Mouse (Mus musculus) neural tube, embryonic 14.5 days (tissue): ENCODE data around the gene Hspb9. TPM values are rescaled to one million over a fixed set of nuclear protein-coding genes. Genes with fewer than 3 reads are reported as not detected.

Experiments used
- ATAC-seq: fragments of 200-750 bp; cut with Nextera tagmentation; 2 replicates; pipeline ENCODE4 v1.8.0; 2017; ENCODE audit warnings: low read depth, mild to moderate bottlenecking, moderate TSS enrichment, moderate library complexity
- H3K27ac ChIP-seq: fragments of 300-500 bp; sonication (generic); 2 replicates; pipeline ENCODE4 v1.5.1; 2014; ENCODE audit warnings: low read depth, mild to moderate bottlenecking, control low read depth, low read length, moderate library complexity, mixed read lengths
- H3K27me3 ChIP-seq: fragments of 300-500 bp; sonication (generic); 2 replicates; pipeline ENCODE4 v1.6.1; 2014; ENCODE audit warnings: low read length; ENCODE audit not compliant: control insufficient read depth, insufficient read depth
- H3K36me3 ChIP-seq: fragments of 300-500 bp; sonication (generic); 2 replicates; pipeline ENCODE4 v1.6.1; 2014; ENCODE audit warnings: low read length, mixed read lengths; ENCODE audit not compliant: control insufficient read depth, insufficient read depth
- H3K4me1 ChIP-seq: fragments of 300-500 bp; sonication (generic); 2 replicates; pipeline ENCODE4 v1.6.1; 2014; ENCODE audit warnings: low read length; ENCODE audit not compliant: control insufficient read depth, insufficient read depth
- H3K4me2 ChIP-seq: fragments of 300-500 bp; sonication (generic); 2 replicates; pipeline ENCODE4 v1.6.1; 2014; ENCODE audit warnings: mild to moderate bottlenecking, low read depth, low read length, control low read depth
- H3K4me3 ChIP-seq: fragments of 300-500 bp; sonication (generic); 2 replicates; pipeline ENCODE4 v1.5.1; 2014; ENCODE audit warnings: low read depth, low read length, control low read depth, mixed read lengths
- H3K9ac ChIP-seq: fragments of 300-500 bp; sonication (generic); replicated peaks from 2 replicates; pipeline ENCODE4 v1.6.1; 2014; ENCODE audit warnings: low read depth, mild to moderate bottlenecking, control low read depth, low read length, mixed read lengths
- H3K9me3 ChIP-seq: fragments of 300-500 bp; sonication (generic); 2 replicates; pipeline ENCODE4 v1.6.1; 2016; ENCODE audit warnings: low read length; ENCODE audit not compliant: control insufficient read depth
- WGBS: fragments of 180-500 bp; shearing (Covaris S2); extraction: QIAGEN DNeasy Blood & Tissue Kit; methylation state at CpG from one replicate; pipeline ENCODE4 v1.1.7; 2014; 5-methylcytosine and 5-hydroxymethylcytosine counted together
- polyA plus RNA-seq: library from polyadenylated mRNA; unstranded; fragments of >200 nt; fragmentation: Nextera tagmentation; extraction: Ambion mirVana; gene quantifications from 2 replicates; pipeline ENCODE4 v1.2.1, GENCODE M21; 2014

The Hspb9 gene
- polyA plus RNA-seq, 1 experiment from 2014 or later = not detected

DNA sequence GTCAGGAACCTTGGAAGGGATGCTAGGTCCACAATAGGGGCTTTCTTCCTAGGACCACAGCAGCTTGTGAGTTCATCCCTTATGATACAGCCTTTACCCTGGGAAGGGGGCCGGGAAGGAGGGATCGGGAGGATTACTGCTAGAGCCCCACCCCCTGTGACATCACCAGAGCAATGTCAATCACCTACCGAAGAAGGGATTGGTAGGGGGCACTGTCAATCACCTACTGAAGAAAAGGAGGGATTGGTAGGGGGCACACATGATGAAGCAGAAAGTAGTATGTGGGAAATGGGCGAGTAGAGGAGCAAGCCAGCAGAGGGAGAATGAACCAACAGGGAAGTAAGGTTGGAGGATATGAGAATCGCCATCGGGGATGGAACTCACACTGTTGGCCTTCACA is 42.8 kb downstream of the Hspb9 start:
- Histone ChIP-seq H3K4me3 (no peak overlapping the region), H3K27me3 (peaks cover 8% of the 10 kb centered on the region; the same call in 1 of the 2 replicates), H3K4me1 (no peaks in the 10 kb centered on the region), H3K4me2 (no peak overlapping the region), H3K9me3 (no peaks in the 10 kb centered on the region), H3K27ac (no peak overlapping the region), H3K36me3 (no peaks in the 10 kb centered on the region), H3K9ac (no peak overlapping the region)
- no peak for ATAC-seq
- WGBS = 78% methylated on average over 6 of the region's 6 CpGs

- Histone ChIP-seq H3K4me3 (no peak overlapping the region), H3K36me3 (no peaks in the 10 kb centered on the region), H3K9me3 (no peaks in the 10 kb centered on the region), H3K4me2 (no peak overlapping the region), H3K27ac (no peak overlapping the region), H3K4me1 (no peaks in the 10 kb centered on the region), H3K27me3 (peaks cover 8% of the 10 kb centered on the region; the same call in 1 of the 2 replicates), H3K9ac (no peak overlapping the region)
- 89% methylated on average over 12 of the region's 12 CpGs for WGBS
- no peak for ATAC-seq
These were observed 43.9 kb downstream of the Hspb9 start for GRCm38 (mm10) chr11:100757566-100757965.

DNA sequence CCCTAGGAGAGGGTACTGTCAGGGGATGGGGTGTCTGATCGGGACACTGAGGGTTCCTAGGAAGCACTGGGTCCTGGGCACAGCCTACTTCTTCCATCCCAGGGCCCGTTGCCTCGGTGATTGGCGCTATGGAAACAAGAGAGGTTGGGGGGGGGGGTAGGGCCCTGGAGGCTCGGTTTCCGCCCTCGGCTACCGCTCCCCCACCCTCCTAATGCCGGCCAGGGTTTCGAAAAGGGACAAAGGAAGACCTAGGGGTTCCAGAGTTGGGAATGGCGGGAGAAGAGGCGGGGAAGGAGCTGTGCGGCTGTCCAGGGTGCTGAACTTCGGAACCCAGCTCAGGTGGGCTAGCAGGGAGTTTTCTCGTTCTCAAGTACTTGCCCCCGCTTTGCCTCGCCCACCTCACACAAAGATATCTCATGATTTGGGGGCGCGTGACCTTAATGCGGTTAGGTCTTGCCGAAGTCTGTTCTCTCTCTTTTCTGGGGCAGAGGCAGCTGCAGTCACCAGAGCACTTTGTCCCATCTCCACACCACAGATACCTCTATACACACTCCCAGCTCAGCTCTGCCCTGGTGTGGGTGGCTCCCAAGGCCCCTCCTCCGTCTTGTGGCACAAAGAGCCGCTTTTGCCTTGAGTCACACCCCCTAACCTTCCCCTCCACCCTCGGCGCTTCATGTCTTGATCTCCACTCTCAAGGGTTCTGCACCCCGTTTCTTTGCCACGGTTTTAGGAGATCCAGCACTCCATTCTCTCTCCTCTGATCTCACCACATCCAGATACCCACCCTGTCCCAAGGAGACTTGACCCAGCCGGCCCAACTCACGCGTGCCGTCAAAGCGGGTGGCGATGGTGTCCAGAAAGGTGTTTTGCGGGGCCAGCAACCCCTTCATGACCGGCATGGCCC is 45.3 kb downstream of the Hspb9 start:
- H3K27me3 ChIP-seq = peaks cover 8% of the 10 kb centered on the region; the same call in 1 of the 2 replicates
- H3K4me1 ChIP-seq = no peaks in the 10 kb centered on the region
- peak overlapping the region; percentile 62 for H3K4me2 ChIP-seq
- whole genome bisulfite sequencing = 1% methylated on average over 35 of the region's 35 CpGs
- H3K36me3 ChIP-seq = no peaks in the 10 kb centered on the region
- peak overlapping the region; percentile 58 for H3K9ac ChIP-seq
- peak; percentile 50 for ATAC-seq
- no peaks in the 10 kb centered on the region for H3K9me3 ChIP-seq
- peak overlapping the region; percentile 56 for H3K4me3 ChIP-seq
- 0 out of 2 replicates have a peak overlapping the region, but pooled peaks have one; percentile 28 for H3K27ac ChIP-seq

DNA sequence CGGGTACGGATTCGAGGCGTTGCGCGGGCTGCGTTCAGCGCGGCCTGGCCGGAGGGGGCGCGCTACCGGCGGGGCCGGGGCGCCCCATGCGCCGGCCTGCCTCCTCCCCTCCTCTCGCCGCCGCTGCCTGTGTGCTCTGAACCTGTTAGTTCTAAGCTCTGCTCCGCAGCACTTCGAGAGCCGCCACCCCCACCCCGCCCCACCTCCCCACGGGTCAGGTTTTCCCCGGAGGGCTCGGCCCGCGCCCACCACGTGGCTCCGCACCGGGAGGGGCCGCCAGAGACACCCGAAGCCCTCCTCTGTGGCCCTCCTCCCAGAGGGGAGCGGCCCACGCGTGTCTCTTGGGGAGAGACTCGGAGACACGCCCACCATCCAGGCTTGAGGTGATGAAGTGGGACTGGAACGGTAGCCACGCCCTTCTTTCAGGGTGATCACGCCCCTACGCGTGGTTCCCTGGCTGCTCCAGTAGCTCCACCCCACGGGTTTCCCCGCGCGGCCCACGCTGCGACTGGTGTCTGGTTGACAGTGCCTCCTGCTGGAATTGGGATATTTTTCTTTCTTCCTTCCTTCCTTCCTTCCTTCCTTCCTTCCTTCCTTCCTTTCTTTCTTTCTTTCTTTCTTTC is 46.1 kb downstream of the Hspb9 start, which contains the start of gene Kcnh4:
Gene Kcnh4 (minus strand): TSS at position 332 of the 623 bp plus-strand sequence.
- peak; percentile 54 for ATAC-seq

DNA sequence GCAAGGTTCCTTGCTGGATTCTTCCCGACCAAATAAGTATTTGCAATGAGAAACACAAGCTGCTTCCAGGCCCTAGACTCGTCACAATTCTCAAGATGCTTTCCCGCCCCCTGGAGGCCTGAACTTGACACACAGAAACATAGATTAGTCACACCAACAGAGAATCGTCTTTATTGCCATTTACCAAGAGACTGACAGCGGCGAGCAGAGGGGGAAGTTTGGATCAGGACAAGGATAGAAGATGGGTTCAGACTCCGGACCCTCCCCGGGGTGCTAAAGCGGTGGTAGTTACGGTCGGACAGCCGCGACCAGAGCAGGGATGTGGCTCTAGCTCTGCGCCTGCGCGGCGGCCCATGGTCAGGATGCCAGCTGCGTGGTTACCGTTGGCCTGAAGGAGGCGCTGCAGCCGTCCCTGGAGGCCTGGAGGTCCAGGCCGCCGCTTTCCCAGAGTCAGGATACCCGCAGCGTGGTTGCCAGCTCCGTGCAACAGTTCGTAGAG is 47.9 kb downstream of the Hspb9 start:
- H3K4me3 ChIP-seq = peak overlapping the region; percentile 37
- H3K9me3 ChIP-seq = no peaks in the 10 kb centered on the region
- peak overlapping the region; percentile 52 for H3K9ac ChIP-seq
- peak overlapping the region; percentile 54 for H3K4me2 ChIP-seq
- H3K36me3 ChIP-seq = no peaks in the 10 kb centered on the region
- peaks cover 8% of the 10 kb centered on the region; the same call in 1 of the 2 replicates for H3K27me3 ChIP-seq
- peak; percentile 68; the same call in 1 of the 2 replicates for ATAC-seq
- H3K27ac ChIP-seq = peak overlapping the region; percentile 44
- under 1% methylated on average over 26 of the region's 27 CpGs for WGBS
- no peaks in the 10 kb centered on the region for H3K4me1 ChIP-seq

More for the DNA sequence above, 46.1 kb downstream of the Hspb9 start, which contains the start of gene Kcnh4:
- Histone ChIP-seq H3K9me3 (no peaks in the 10 kb centered on the region), H3K4me1 (no peaks in the 10 kb centered on the region), H3K4me2 (peak within 1 kb of the TSS; percentile 62), H3K27ac (0 out of 2 replicates have a peak within 1 kb of the TSS, but pooled peaks have one; percentile 28), H3K4me3 (peak within 1 kb of the TSS; percentile 56), H3K27me3 (peaks cover 8% of the 10 kb centered on the region; the same call in 1 of the 2 replicates), H3K9ac (peak within 1 kb of the TSS; percentile 58), H3K36me3 (no peaks in the 10 kb centered on the region)
- WGBS = 1% methylated on average over 48 of the region's 51 CpGs

GRCm38 (mm10) chr11:100762831-100763230 is 49.2 kb downstream of the Hspb9 start, which contains the start of gene Hcrt:
Gene Hcrt, minus strand, starts transcription at chr11:100762931.
- no peak for ATAC-seq
- Histone ChIP-seq H3K27me3 (peaks cover 8% of the 10 kb centered on the region; the same call in 1 of the 2 replicates), H3K4me2 (peak within 1 kb of the TSS; percentile 54), H3K9ac (peak within 1 kb of the TSS; percentile 52), H3K9me3 (no peaks in the 10 kb centered on the region), H3K4me1 (no peaks in the 10 kb centered on the region), H3K36me3 (no peaks in the 10 kb centered on the region), H3K27ac (no peak within 1 kb of the TSS), H3K4me3 (peak within 1 kb of the TSS; percentile 37)
- WGBS = 91% methylated on average over 7 of the region's 7 CpGs

Other genes with a start within 250 kb of the Hspb9 start
- 15.7 and 16.1 TPM in 2 replicates for gene Klhl11, start 241.1 kb upstream of the Hspb9 start, polyA plus RNA-seq
- 191 and 250 TPM in 2 replicates for gene Acly, start 185.8 kb upstream of the Hspb9 start, polyA plus RNA-seq
- 1.7 and 2.2 TPM in 2 replicates for gene Ttc25, start 168.2 kb upstream of the Hspb9 start, polyA plus RNA-seq
- gene Cnp, start 138.9 kb upstream of the Hspb9 start, polyA plus RNA-seq = 41.1 and 49.3 TPM in 2 replicates
- 108 and 110 TPM in 2 replicates for gene Nkiras2, start 94.6 kb upstream of the Hspb9 start, polyA plus RNA-seq
- 109 and 112 TPM in 2 replicates for gene Dnajc7, start 93.7 kb upstream of the Hspb9 start, polyA plus RNA-seq
- gene Zfp385c, start 21.4 kb upstream of the Hspb9 start, polyA plus RNA-seq = 0.50 and 0.61 TPM in 2 replicates
- gene Dhx58, start 9.6 kb upstream of the Hspb9 start, polyA plus RNA-seq = 2.7 and 2.8 TPM in 2 replicates
- 55.3 and 57.0 TPM in 2 replicates for gene Kat2a, start 1.4 kb upstream of the Hspb9 start, polyA plus RNA-seq
- gene Rab5c, start 24.4 kb downstream of the Hspb9 start, polyA plus RNA-seq = 59.7 and 82.7 TPM in 2 replicates
- 6.4 and 10.1 TPM in 2 replicates for gene Kcnh4, start 46.1 kb downstream of the Hspb9 start, polyA plus RNA-seq
- 0.51 TPM in 1 of 2 replicates, not detected in the other for gene Hcrt, start 49.1 kb downstream of the Hspb9 start, polyA plus RNA-seq
- gene Ghdc, start 57.1 kb downstream of the Hspb9 start, polyA plus RNA-seq = 3.3 and 4.5 TPM in 2 replicates
- gene Stat5b, start 136.9 kb downstream of the Hspb9 start, polyA plus RNA-seq = 17.3 and 19.7 TPM in 2 replicates
- gene Stat5a, start 145.5 kb downstream of the Hspb9 start, polyA plus RNA-seq = 1.3 and 1.8 TPM in 2 replicates
- gene Stat3, start 225.7 kb downstream of the Hspb9 start, polyA plus RNA-seq = 45.6 and 77.7 TPM in 2 replicates